Mouse (Mus musculus): Measurements from ENCODE around the gene Pam. TPM values are rescaled to one million over a fixed set of nuclear protein-coding genes. Genes with fewer than 3 reads are reported as not detected.

The Pam gene
- polyA plus RNA-seq, 1 experiment from 2014 or later, result 18.0 TPM

DNA sequence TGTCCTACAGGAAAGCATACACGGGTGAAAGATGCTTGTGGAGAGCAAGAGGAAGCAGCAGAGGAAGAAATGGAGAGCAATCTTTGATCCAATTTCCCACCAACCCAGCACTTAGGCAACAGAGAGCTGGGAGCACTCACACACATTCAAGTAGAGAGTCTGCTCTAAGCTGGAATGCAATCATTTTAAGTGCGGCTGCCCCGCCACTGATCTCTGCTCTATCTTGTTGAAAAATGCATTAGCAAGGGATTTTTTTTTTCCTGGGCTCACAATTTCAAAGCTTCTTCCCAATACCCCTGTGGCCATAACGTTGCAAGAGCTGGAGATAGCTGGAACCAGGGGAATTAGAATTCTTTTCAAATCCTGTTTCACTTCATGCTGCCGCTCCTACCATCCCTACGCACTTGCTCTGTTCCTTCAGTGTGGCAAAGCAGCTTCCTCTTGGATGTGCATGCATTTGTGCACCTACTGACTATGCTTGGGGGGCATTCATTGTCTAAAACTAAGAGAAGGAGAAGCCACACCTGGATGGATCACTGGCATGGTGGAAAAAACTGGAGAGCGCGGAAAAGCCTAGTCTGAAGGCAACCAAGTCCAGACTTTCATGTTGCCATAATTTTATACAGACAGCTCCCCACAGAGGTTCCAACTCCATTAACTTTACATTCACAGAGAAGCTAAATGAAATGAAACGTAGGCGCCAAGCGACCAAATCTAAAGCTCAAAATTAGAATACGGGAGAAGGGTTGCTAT is 179.1 kb downstream of the Pam start:
- DNase-seq (ENCODE audit: low spot score), result no peak

GRCm38 (mm10) chr1:97915726-97916125 is 179.7 kb downstream of the Pam start:
- no peak for DNase-seq (ENCODE audit: low spot score)

DNA sequence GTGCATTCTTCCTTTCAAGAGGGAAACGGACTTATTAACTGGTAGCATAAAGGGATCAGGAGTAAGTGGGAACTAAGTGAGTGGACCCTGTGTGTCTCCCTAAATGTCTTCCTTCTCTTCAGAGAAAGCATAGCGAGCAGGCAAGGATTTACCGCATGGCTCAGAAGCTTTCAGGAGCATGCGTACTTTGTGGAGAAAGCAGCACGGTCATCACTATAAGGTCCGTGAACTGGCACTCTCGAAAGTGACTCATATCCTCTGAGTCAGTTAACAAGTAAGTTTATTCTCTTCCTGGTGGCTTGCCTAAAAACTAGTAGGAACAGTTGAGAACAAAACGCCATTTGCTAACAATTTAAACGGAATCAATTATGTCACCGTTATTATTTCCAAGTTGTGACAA is 184.6 kb downstream of the Pam start:
- DNase-seq (ENCODE audit: low spot score), result no peak

DNA sequence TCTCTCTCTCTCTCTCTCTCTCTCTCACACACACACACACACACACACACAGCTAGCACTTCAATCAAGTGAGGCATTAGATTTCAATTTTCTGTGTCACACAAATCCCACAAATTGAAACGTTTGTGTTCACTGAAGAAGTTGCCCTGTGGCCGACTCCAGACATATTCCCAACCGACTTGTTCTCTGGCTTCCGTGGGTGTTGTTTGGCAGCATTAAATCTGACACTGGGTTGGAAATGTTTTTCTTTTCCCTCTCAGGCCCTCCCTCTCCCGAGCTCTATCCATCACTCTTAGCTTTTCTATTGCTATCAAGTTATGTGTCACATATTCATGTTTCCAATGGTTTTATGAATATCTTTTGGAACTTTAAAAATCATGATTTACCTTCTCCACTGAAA is 185.9 kb downstream of the Pam start:
- no peak for DNase-seq (ENCODE audit: low spot score)

DNA sequence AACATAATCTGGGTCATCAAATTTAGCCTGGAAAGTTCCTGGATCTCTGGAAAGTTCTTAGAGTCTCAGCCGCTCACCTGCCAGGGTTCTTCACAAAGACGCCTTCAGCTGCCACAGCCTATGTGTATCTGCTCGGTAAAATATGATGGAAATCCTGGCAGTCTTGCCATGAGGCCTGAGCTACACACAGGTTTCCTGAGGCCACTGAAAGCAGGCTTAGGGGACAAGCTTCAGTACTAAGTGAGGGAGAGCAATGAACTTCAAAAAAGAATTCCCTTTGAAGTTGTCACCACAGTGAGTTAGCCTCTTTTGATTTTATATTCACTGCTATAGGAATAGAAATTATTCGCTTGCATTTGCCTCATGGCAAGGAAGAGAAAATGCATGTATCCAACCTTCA is 186.7 kb downstream of the Pam start:
- no peak for DNase-seq (ENCODE audit: low spot score)

DNA sequence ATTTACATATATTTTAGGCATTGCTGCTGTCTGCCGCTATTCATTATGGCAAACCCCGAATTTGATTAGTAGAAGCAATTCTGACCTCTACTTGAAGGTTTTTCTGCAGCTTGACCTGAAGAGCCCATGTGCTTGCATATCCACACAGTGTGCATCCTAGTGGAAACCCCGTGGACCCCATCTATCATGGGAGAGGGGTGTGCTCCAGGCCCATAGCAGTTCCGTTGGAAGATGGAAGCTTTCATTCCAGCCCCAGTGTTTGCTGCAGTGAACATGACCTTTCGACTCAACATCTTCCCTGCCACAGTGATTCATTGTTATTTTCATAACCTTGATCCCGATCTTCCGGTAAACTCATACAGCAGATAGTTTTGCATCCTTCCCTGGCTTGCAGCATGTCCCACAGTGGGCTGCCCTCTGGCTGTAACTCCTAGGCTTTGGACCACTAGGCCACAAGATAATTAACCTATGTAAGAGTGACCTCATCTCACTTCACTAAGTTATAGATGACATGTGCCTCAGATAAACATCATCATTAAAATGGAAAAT is 191.5 kb downstream of the Pam start:
- no peak for DNase-seq (ENCODE audit: low spot score)

GRCm38 (mm10) chr1:97902830-97903229 is 192.6 kb downstream of the Pam start:
- no peak for DNase-seq (ENCODE audit: low spot score)

DNA sequence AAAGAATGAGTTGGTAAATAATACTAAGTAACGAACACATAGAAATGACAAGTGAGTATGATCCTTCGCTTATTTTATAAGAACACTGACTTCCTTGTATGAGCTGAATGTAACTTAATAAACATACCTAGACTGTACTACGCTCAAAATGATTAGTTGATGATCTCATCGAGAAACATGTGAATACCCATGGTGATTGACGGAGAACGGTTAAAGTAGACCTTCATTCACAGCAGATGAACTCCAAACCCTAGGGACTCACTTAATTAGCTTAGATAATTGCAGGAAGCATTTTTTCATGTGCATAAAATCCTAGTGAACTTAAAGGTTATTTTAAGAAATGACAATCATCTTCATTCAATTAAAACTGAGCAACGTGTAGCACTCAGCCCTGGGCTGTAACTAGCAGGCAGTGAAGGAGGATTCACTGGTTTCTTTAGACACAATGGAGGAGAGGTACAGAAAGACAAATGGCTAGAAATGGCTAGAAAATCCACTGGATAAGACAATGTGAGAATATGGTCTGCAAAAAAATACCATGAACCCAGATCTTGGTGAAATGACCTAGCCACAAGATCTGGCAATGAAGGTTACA is 194.8 kb downstream of the Pam start:
- DNase-seq (ENCODE audit: low spot score), result no peak

DNA sequence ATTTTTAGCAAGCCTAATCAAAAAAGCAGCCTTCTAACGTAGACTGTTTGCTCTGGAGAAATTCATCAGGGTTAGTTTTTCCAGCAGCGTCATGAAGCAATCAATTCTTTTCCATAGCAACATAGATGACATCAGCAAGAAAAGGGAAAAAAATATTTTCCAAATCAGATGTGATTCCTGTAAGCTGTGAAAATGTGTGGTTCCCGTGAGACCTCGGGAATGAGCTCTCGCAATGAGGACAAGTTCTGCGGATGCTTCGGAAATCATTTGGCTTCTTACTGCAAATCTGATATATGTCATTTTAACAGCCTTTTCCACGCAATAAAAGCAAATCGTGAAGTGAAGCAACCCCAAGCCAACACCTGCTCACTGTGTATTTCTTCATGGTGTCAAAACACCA is 207.9 kb downstream of the Pam start:
- no peak for DNase-seq (ENCODE audit: low spot score)

- DNase-seq (ENCODE audit: low spot score), result no peak
Observed at GRCm38 (mm10) chr1:97883498-97883897, 211.9 kb downstream of the Pam start.

GRCm38 (mm10) chr1:97877037-97877436 is 218.4 kb downstream of the Pam start:
- no peak for DNase-seq (ENCODE audit: low spot score)

DNA sequence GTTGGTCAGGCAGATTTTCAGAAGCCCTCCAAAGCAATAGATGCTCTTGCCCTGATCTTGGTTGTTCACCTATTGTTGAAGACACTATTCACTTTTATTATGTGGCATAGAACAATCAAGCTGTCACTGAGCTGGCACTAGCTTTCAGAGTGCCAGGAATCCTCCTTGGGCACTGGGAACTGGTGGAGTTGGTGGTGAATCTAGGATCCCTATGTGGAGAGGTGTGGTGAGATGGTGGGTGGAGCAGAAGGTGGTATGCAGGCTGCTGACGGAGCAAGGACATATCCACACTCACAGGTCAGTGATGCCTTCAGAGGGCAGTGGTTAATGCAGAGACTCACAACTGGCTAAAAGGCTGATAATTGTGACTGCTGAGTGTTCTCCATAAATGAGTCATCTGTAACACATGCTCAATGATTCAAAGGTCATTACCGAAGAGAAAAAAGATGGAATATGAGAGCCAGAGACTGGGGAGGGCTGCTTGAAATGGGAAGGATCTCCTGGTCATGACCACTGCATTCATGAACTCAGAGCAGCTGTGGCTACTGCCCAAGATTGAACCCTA is 221.9 kb downstream of the Pam start:
- no peak for DNase-seq (ENCODE audit: low spot score)

DNA sequence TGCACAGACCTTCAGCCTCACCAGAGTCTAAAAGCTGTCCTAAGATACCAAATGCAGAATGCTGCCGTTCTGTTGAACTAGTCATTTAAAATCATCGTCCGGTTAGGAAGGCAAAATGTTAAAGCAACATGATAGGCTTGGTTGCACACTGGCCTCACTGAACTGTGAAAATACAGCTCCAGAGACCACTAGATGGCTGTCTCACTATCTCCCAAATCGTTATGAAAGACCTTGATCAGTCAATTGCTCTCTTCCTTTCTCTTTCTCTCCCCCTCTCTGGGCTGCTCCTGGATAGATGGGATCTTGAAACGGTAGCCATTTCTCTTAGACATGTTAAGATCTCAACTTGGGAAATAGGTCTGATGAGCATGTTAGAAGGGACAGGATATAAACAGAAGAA is 223.0 kb downstream of the Pam start:
- DNase-seq (ENCODE audit: low spot score), result no peak

GRCm38 (mm10) chr1:97872072-97872471 is 223.4 kb downstream of the Pam start:
- no peak for DNase-seq (ENCODE audit: low spot score)

- no peak for DNase-seq (ENCODE audit: low spot score)
Observed at GRCm38 (mm10) chr1:97864135-97864534, 231.3 kb downstream of the Pam start.

DNA sequence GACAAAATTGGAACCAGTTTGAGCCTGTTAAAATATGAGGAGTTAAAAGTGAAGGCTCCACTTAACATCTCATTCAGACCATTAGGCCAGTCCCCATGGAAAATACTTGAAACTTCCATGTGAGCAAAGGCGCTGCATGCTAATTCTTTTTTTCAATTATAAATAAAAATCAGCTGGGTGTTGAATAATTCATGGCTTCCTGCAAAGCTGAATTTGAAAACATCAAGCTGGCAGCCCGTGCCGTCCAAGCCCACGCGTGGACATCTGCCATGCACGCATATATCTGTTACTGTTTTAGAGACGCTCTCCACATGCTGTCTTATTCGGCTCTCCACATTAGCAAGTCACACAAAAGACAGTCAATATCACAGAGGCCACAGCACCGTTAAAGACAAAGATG is 232.3 kb downstream of the Pam start:
- no peak for DNase-seq (ENCODE audit: low spot score)

DNA sequence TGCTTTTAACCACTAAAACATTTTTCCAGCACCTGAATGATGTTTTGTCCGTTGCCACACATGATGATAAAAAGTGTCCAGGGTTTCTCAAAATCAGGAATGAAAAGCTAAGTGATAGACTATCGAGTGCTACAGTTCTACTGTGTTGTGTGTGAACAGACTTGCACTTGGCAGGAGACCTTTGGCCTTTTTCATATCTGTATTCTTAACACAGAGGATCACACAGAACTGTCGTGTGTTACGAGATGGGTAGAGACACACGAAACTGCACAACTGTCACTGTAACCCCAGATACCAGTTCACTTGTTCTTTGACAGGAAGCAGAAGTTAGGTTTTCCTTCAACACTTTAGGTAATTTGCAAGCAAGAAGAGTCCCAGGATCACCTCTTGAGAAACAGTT is 232.7 kb downstream of the Pam start:
- no peak for DNase-seq (ENCODE audit: low spot score)

DNA sequence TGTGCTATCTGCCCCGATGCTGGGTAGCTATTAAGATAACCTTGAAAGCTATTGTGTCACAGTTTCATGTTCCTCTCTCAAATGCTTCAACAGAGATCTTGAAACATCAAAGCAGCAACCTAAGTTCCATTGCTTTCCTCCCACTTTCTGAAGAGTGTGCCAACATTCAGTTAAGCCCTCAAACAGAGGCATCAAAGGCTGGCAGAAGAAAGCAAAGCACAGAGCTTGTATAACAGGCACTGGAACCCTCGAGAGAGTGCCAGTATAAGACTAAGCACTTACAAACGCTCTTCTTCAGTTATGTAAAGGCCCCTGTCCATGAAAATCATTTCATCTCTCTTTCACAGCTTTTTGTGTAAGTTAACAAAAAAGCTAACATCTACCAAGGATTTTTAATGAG is 241.2 kb downstream of the Pam start:
- DNase-seq (ENCODE audit: low spot score), result no peak

- no peak for DNase-seq (ENCODE audit: low spot score)
Observed at GRCm38 (mm10) chr1:97851601-97852175, 243.8 kb downstream of the Pam start.

DNA sequence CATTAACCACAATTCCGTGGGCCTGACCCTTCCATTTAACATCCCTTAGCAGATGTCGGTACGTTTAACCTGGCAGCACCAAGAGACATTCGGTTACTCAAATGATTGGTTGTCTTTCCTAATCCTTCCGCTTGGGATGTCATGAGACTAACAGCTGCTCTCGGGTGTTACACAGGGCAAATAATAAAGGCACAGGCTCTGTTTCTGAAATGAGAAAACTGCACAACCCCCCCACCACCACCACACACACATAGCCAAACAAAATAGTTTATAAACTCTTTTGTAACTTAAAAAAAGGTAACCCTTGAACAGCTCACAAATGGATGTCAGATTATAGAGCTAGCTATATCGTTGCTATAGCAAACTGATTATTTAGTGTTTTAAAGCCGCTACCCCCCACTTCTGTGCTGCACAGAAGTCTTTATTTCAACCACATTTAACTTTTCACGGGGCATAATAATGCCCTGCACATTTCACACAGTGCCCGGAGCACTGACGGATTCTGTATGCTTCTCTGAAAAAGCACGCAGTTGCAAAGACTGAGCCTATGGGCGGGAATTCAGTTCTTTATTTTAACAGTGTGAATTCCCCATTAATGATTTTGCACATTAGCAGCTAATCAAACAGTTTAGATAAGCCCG is 246.7 kb downstream of the Pam start:
- no peak for DNase-seq (ENCODE audit: low spot score)

DNA sequence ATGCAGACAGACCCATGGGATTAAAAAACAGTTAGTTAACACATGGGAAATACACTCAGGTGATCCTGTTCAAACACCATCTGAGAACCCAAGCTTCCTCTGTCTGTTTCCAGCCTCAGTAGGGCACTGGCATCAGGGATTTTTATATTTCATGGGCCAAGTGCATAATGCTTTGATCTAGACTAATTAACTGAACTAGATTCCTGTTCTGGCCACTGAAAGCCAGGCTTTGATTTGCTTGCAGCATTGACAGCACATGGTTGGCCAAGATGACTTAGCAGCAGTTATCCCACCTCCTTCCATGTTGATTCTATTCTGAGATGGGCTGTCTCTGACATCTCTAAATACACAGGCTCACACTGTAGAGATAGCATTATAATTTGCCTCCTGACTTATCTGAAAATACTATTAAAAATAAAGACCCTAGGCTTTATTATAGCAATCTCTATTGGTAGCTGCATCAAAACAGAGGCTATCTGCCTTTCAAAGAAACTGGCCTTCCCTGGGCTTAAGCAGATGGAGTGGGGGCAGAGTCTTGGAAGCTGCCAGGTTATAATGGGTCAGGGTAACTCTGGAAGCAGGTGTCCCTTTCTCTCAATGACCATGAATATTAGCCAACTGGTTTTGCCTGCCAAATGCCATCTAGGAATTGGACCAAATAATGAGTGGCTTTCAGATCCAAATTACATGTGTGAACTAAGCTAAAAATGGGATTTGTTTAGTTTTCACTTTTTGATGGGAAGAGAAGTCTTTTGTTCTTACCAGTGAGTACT is 252.0 kb downstream of the Pam start:
- DNase-seq (ENCODE audit: low spot score), result no peak
